Mouse (Mus musculus) fat pad, adult 2 months (tissue): ENCODE data around the gene Ngfr.

Source experiments
- DNase-seq: peaks from one replicate; pipeline ENCODE4 v3.0.0-alpha.2; 2011; ENCODE audit warnings: low read depth, low spot score; ENCODE audit errors: extremely low read depth

Ngfr gene

DNA sequence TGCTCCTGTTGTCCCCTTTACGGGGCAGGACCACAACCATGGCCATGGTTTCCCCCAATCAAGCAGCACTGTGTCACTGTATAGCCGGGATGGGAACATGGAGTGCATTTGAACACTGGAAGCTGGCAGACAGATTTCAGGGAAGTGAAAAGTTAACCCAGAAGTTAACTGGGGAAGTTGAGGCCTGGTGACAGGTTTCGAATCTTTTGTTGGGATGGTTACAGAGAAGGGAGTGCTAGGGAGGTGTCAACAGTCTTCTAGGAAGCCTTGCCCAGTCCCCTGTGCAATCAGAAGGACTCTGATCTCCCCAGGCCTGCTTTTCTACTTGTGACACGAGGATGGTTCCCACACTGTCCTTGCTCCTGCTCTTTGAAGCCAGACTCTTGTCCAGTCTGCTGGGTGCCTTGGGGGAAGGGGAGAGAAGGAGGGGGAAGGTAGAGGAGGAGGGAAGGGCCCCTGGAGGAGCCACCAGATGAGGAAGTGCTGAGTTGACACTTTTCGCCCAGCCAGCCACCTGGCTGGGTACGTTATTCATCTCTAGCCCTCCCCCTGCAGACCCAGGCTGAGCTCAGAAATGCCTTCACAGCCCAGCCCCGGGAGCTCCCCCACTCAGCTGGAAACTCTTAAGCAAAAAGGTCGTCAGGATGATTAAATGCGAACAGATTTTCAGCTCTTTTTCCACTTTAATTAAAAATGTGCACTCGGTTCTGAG is 8.1 kb upstream of the Ngfr start:
- DNase-seq: no peak

GRCm38 (mm10) chr11:95594686-95595212 is 7.2 kb upstream of the Ngfr start:
- DNase-seq: no peak

DNA sequence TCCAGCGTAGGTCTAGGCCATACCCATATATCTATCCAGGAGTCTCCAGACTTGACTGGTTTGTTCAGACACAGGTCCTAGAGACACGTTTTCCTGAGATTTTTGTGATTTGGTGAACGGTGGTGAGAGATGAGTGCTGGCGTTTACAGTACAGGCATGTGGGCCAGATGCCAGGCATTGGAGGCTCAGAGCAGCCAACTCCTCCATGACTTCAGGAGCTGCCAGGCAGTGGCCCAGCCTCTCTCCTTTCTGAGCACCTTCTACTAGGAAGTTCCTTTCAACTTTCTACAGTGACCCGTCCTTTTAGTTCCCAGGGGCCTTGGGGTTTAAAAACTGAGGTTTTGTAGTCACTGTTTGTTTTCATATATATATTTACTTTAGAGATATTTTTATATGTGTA is 6.0 kb upstream of the Ngfr start:
- DNase-seq: no peak

GRCm38 (mm10) chr11:95592691-95593090 is 5.2 kb upstream of the Ngfr start:
- DNase-seq: no peak

DNA sequence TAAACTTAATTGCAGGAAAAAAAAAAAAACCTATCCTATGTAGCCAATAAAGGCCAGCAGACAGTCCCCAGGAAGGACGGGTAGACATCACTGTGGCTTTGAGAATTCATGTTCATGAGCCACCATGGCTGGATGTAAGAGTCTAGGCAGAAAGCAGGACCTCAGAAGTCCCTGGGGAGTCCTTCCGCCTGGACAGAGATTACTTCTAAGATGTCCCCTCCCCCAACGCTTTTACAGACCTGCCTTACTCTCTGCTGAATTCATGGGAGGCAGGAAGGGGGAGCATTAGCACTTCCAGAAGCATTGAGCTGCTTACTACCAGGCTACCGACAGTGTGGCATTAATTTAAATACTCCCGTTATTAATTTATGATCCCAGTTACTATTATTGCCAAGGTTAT is 1.7 kb upstream of the Ngfr start:
- no peak for DNase-seq

DNA sequence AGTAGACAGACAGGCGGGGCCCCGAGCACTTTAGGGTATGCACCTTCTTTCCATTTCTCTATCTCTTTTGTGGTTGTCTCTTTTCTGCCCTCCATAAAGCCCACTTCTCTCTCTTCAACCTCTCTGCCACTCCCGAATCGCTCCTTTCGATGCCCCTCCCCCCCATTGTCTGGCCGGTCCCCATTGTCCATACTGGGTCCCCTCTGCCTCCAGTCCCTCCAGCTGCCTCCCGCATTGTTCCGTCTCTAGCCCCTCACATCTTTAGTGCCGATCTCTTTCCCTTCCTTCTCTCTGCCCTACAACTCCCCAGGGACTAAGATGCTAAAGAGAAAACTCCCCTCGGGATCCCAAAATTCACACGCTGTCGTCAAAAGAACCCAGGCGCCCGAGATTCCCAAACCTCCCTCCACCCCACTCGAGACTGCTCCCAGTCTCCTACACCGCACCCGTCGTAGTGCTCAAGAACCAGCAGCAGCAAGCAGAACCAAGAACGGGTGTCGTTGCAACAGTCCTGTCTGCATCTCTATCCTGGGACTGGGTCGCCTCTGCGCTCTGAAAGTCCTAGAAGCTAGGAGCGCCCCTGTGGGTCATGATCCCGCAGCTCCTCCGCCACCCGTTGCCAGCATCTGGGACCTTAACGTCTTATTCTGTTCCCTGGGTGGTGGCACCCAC is 648 bp downstream of the Ngfr start:
- no peak for DNase-seq

GRCm38 (mm10) chr11:95586184-95586583 is 1.4 kb downstream of the Ngfr start:
- no peak for DNase-seq

- no peak for DNase-seq
Observed at GRCm38 (mm10) chr11:95585684-95586083, 1.9 kb downstream of the Ngfr start.

DNA sequence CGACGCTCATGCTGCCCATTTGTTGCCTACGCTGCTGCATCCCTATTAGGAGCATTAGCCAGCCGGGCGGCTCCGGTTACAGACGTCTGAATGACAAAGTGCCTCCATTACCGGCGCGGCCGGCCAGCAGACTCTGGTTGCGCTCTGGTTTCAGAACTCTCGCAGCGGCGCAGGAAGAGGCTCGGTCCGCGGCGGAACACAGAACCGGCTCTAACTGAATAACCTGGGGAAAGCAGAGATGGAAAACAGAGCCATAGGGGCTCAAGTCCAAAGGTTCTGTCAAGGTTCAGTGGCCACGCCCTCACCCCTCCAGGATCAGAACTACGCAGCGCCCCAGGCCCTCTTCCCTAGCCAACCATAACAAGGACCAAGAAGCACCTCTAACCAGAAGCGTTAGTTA is 2.3 kb downstream of the Ngfr start:
- no peak for DNase-seq

DNA sequence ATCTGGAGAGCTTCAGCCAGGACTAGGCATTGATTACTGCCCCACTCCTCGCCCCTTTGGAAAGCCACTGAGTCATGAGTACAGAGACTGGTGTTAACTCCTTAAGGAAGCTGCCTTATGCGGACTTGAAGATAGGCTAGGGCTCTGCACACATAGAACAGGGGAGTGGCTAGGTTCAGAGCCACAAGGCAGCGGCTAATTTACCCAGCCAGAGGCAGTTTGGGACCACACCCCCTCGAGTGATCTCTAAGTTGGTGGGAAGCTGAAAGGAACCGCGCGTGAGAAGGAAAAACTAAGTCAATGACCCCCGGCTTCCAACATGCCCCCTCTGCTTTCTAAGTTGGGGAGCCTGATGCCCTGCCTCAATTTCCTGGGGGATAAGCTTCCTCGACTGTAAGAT is 2.9 kb downstream of the Ngfr start:
- no peak for DNase-seq

DNA sequence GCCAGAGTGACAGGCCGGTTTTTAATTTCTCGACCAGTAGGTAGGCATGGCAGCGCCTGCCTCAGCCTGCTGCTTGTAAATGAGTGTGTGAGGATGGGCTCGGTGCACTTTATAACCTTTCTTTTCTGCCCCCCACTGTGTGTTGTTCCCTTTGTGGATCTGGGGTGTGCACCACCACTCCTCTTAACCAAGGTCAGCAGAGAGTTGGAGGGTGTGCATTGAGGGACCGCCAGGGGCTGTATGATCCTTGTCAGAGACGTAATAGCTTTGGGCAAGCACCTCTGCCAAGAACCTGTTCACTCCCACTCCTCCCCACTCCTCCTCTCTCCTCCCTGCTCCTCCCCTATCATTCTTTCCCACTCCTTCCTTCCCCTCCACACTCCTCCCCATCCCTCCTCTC is 4.1 kb downstream of the Ngfr start:
- no peak for DNase-seq

DNA sequence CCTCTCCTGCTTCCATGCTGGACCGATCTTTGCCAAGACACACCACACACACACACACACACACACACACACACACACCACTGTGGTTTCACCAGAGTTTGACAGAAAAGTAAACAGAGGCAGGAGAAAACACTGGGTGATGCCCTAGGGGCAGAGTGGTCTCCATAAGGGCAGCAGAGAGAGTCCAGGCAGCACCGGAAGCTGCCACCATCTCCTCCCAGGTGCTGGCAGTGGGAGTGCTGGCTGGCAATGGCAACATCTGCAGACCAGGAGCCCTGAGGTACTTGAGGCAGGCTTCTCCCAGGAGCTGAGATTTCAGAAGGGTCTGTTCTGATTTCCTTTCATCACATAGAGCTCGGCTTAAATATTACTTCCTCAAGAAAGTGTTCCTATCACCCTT is 5.3 kb downstream of the Ngfr start:
- no peak for DNase-seq

- DNase-seq: no peak
Observed at GRCm38 (mm10) chr11:95579455-95579854, 8.1 kb downstream of the Ngfr start.

DNA sequence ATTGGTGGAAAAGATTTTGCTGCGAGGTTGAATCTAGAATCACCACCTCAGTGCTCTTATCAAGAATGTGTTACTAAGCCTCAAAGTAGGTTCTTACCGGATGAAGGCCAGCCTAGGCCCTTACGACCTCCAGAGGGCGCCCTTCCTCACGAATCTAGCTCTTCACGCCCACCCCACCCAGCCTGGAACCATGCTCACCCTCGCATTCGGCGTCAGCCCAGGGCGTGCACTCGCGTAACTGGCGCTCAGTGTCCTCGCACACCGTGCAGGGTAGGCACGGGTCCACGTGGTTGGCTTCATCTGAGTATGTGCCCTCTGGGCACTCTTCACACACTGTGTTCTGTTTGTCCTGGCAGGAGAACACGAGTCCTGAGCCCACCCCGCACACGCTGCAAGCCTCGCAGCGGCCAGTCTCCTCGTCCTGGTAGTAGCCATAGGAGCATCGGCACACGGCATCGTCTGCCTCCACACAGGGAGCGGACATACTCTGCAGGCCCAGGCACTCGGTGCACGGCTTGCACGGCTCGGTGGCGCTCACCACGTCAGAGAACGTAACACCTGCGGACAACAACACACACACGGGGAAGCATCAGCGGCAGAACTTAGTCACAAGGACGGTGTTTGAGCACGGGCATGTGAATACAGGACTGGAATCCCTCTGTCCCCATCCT is 9.6 kb downstream of the Ngfr start:
- no peak for DNase-seq

- no peak for DNase-seq
Observed at GRCm38 (mm10) chr11:95576299-95576698, 11.2 kb downstream of the Ngfr start.

GRCm38 (mm10) chr11:95575791-95576190 is 11.7 kb downstream of the Ngfr start:
- DNase-seq: no peak

- no peak for DNase-seq
Observed at GRCm38 (mm10) chr11:95574786-95575334, 12.7 kb downstream of the Ngfr start.

DNA sequence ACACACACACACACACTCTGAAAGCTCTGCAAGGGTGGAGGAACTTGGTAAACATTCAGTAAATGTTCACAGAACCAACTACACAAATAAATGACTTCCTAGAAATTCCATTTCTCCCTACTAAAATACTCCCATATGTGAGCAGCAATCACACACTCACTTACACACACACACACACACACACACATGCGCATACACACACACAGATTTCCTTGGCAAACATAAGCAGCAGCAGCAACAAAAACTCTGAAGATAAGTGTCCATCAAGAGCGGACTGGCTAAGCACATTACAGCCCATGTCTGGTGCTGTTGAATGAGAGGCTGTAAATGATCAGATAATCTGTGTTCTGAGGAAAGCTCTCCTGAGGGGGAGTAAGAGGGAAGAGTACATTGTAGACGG is 15.3 kb downstream of the Ngfr start:
- no peak for DNase-seq

DNA sequence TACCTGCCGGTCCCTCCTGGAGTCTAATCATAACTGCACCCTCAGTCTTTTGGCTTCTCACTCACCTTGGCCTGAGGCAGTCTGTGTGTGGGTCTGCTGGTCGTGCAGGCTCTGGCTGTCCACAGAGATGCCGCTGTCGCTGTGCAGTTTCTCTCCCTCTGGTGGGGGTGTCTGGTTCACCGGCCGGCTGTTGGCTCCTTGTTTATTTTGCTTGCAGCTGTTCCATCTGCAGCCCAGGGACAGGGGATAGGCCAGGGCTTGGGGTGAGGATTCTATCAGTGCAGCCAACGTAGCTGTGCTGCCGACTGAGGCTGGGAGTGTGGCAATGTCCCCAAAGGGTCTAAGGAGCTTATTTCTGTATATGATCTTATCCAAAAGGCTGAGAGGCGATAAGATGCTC is 15.8 kb downstream of the Ngfr start:
- DNase-seq: no peak

GRCm38 (mm10) chr11:95570827-95571619 is 16.5 kb downstream of the Ngfr start:
- no peak for DNase-seq

GRCm38 (mm10) chr11:95569908-95570307 is 17.6 kb downstream of the Ngfr start:
- no peak for DNase-seq
